Mouse (Mus musculus): ENCODE measurements at regions not wholly inside any gene's neighbourhood (a gene's known extent, or its start where the extent isn't known, plus 50 kb on each side); places are given as distances from the start of the nearest gene placed in this dataset.

GRCm38 (mm10) chr3:41229493-41229892, 146.6 kb upstream of the Pgrmc2 start:
- TF ChIP-seq CTCF (IDR thresholded peaks at IDR 0.05; ENCODE audit: low read depth, low read length) (no peak), GATA1 (IDR thresholded peaks at IDR 0.05; ENCODE audit: borderline replicate concordance, low read length) (no peak)
